Mouse (Mus musculus) lung, embryonic 14.5 days (tissue): ENCODE data around the gene Mapk8ip3. TPM values are rescaled to one million over a fixed set of nuclear protein-coding genes. Genes with fewer than 3 reads are reported as not detected.

Experiments used
- ATAC-seq: fragments of 200-750 bp; cut with Nextera tagmentation; 2 replicates; pipeline ENCODE4 v1.8.0; 2017; ENCODE audit warnings: mild to moderate bottlenecking, moderate TSS enrichment, moderate library complexity; ENCODE audit not compliant: insufficient read depth
- DNase-seq: peaks from one replicate; pipeline ENCODE4 v3.0.0-alpha.2; 2015
- H3K27ac ChIP-seq: fragments of 300-500 bp; sonication (generic); 2 replicates; pipeline ENCODE4 v1.5.1; 2014; ENCODE audit warnings: low read depth, mild to moderate bottlenecking, moderate library complexity
- H3K27me3 ChIP-seq: fragments of 300-500 bp; sonication (generic); 2 replicates; pipeline ENCODE4 v1.6.1; 2014; ENCODE audit warnings: low read length, control low read depth; ENCODE audit not compliant: insufficient read depth
- H3K36me3 ChIP-seq: fragments of 300-500 bp; sonication (generic); 2 replicates; pipeline ENCODE4 v1.6.1; 2014; ENCODE audit warnings: control low read depth; ENCODE audit not compliant: insufficient read depth
- H3K4me1 ChIP-seq: fragments of 300-500 bp; sonication (generic); 2 replicates; pipeline ENCODE4 v1.6.1; 2014; ENCODE audit warnings: antibody characterized with exemption, control low read depth; ENCODE audit not compliant: insufficient read depth
- H3K4me2 ChIP-seq: fragments of 300-500 bp; sonication (generic); 2 replicates; pipeline ENCODE4 v1.6.1; 2014; ENCODE audit warnings: mild to moderate bottlenecking
- H3K4me3 ChIP-seq: fragments of 300-500 bp; sonication (generic); 2 replicates; pipeline ENCODE4 v1.5.1; 2014; ENCODE audit warnings: low read depth, low read length
- H3K9ac ChIP-seq: fragments of 300-500 bp; sonication (generic); 2 replicates; pipeline ENCODE4 v1.6.1; 2014
- H3K9me3 ChIP-seq: fragments of 300-500 bp; sonication (generic); 2 replicates; pipeline ENCODE4 v1.6.1; 2016; ENCODE audit warnings: low read depth, low read length, control low read depth
- CTCF ChIP-seq: IDR thresholded peaks from 2 replicates; pipeline ENCODE4 v1.5.1; 2016; ENCODE audit warnings: antibody characterized with exemption, low read depth
- WGBS: fragments of 180-500 bp; shearing (Covaris S2); extraction: QIAGEN DNeasy Blood & Tissue Kit; methylation state at CpG from one replicate; pipeline ENCODE4 v1.1.7; 2014; 5-methylcytosine and 5-hydroxymethylcytosine counted together
- polyA plus RNA-seq: library from polyadenylated mRNA; unstranded; fragments of >200 nt; fragmentation: Nextera tagmentation; extraction: Ambion mirVana; gene quantifications from 2 replicates; pipeline ENCODE4 v1.2.1, GENCODE M21; 2014

Mapk8ip3 gene
- polyA plus RNA-seq, 1 experiment from 2014 or later = 34.2 TPM

GRCm38 (mm10) chr17:24891321-24891720 is 45.5 kb downstream of the Mapk8ip3 start:
- no peak for TF ChIP-seq CTCF
- peaks cover 55% of the 10 kb centered on the region for H3K36me3 ChIP-seq
- no peak for ATAC-seq

GRCm38 (mm10) chr17:24890151-24891092 is 46.4 kb downstream of the Mapk8ip3 start:
- no peak overlapping the region; the same call in 1 of the 2 replicates for H3K9ac ChIP-seq
- no peak overlapping the region for H3K27ac ChIP-seq
- TF ChIP-seq CTCF = no peak
- WGBS = 83% methylated on average over 19 of the region's 19 CpGs
- peaks cover 55% of the 10 kb centered on the region for H3K36me3 ChIP-seq
- DNase-seq = no peak
- no peak overlapping the region for H3K4me2 ChIP-seq
- ATAC-seq = no peak
- no peaks in the 10 kb centered on the region for H3K27me3 ChIP-seq
- no peak overlapping the region for H3K4me3 ChIP-seq
- H3K4me1 ChIP-seq = peaks cover 15% of the 10 kb centered on the region
- H3K9me3 ChIP-seq = no peaks in the 10 kb centered on the region

More at GRCm38 (mm10) chr17:24891321-24891720, 45.5 kb downstream of the Mapk8ip3 start:
- 87% methylated on average over 13 of the region's 13 CpGs for WGBS
- Histone ChIP-seq H3K4me2 (no peak overlapping the region), H3K9ac (no peak overlapping the region), H3K27me3 (no peaks in the 10 kb centered on the region), H3K4me1 (peaks cover 13% of the 10 kb centered on the region), H3K4me3 (no peak overlapping the region), H3K27ac (no peak overlapping the region), H3K9me3 (no peaks in the 10 kb centered on the region)
- DNase-seq = no peak

- no peak for ATAC-seq
- Histone ChIP-seq H3K4me2 (no peak overlapping the region), H3K9ac (no peak overlapping the region)
These were observed 47.9 kb downstream of the Mapk8ip3 start for GRCm38 (mm10) chr17:24888862-24889261.

GRCm38 (mm10) chr17:24887291-24888080 is 49.3 kb downstream of the Mapk8ip3 start:
- H3K36me3 ChIP-seq = peaks cover 53% of the 10 kb centered on the region
- peak overlapping the region; percentile 82 for H3K9ac ChIP-seq
- DNase-seq = no peak
- WGBS = 59% methylated on average over 18 of the region's 18 CpGs
- H3K27me3 ChIP-seq = no peaks in the 10 kb centered on the region
- TF ChIP-seq CTCF = no peak
- H3K9me3 ChIP-seq = no peaks in the 10 kb centered on the region
- H3K4me2 ChIP-seq = peak overlapping the region; percentile 88
- ATAC-seq = no peak
- H3K27ac ChIP-seq = no peak overlapping the region
- H3K4me1 ChIP-seq = peaks cover 13% of the 10 kb centered on the region
- H3K4me3 ChIP-seq = peak overlapping the region; percentile 70

More at GRCm38 (mm10) chr17:24888862-24889261, 47.9 kb downstream of the Mapk8ip3 start:
- WGBS = 88% methylated on average over 3 of the region's 3 CpGs
- H3K4me1 ChIP-seq = peaks cover 13% of the 10 kb centered on the region
- no peak overlapping the region for H3K27ac ChIP-seq
- no peaks in the 10 kb centered on the region for H3K9me3 ChIP-seq
- no peak for TF ChIP-seq CTCF
- H3K4me3 ChIP-seq = no peak overlapping the region
- H3K27me3 ChIP-seq = no peaks in the 10 kb centered on the region
- no peak for DNase-seq
- H3K36me3 ChIP-seq = peaks cover 54% of the 10 kb centered on the region

GRCm38 (mm10) chr17:24886932-24887271 is 49.9 kb downstream of the Mapk8ip3 start:
- H3K9ac ChIP-seq = peak overlapping the region; percentile 82
- H3K4me3 ChIP-seq = peak overlapping the region; percentile 70
- peak overlapping the region; percentile 9; the same call in 1 of the 2 replicates for H3K27ac ChIP-seq
- ATAC-seq (peak; percentile 24), DNase-seq (no peak)
- H3K4me1 ChIP-seq = peaks cover 13% of the 10 kb centered on the region
- peaks cover 52% of the 10 kb centered on the region for H3K36me3 ChIP-seq
- no peak for TF ChIP-seq CTCF
- peak overlapping the region; percentile 88 for H3K4me2 ChIP-seq
- no peaks in the 10 kb centered on the region for H3K9me3 ChIP-seq
- no peaks in the 10 kb centered on the region for H3K27me3 ChIP-seq
- under 1% methylated on average over 18 of the region's 18 CpGs for WGBS

- peaks cover 46% of the 10 kb centered on the region for H3K36me3 ChIP-seq
- peak within 1 kb of the TSS; percentile 9; the same call in 1 of the 2 replicates for H3K27ac ChIP-seq
- H3K9ac ChIP-seq = peak within 1 kb of the TSS; percentile 82
- DNase-seq (peak; percentile 100), ATAC-seq (peak; percentile 96)
- H3K27me3 ChIP-seq = no peaks in the 10 kb centered on the region
- TF ChIP-seq CTCF = no peak
- under 1% methylated on average over 69 of the region's 69 CpGs for WGBS
- no peaks in the 10 kb centered on the region for H3K9me3 ChIP-seq
- H3K4me1 ChIP-seq = peaks cover 13% of the 10 kb centered on the region
- H3K4me2 ChIP-seq = peak within 1 kb of the TSS; percentile 88
- H3K4me3 ChIP-seq = peak within 1 kb of the TSS; percentile 70
These were observed 50.4 kb downstream of the Mapk8ip3 start, which contains the start of the genes Nubp2 and Spsb3 for GRCm38 (mm10) chr17:24886134-24886931. Gene Nubp2, minus strand, starts transcription at chr17:24886349. Gene Spsb3, plus strand, starts transcription at chr17:24886643.
